Mouse (Mus musculus) megakaryocyte, adult 5-6 weeks (primary cell): ENCODE results near the gene Cmtr2. TPM values are rescaled to one million over a fixed set of nuclear protein-coding genes. Genes with fewer than 3 reads are reported as not detected.

Experiments used
- ATAC-seq: 2 replicates; pipeline ENCODE4 v1.8.0; 2016; ENCODE audit warnings: mild to moderate bottlenecking, inconsistent platforms; ENCODE audit not compliant: poor library complexity, severe bottlenecking
- total RNA-seq, 2 experiments: library from RNA; stranded (forward) in 1 of 2; stranded (reverse) in 1 of 2; fragments of 153-499, 151-499 nt in 1 of 2; fragments of 221-1000, 200-1000 nt in 1 of 2; gene quantifications; 2 replicates each; pipeline versions ENCODE4 v1.2.3 to v1.2.4; 2015 to 2017

Gene Cmtr2
- total RNA-seq (2015) (3.4 and 6.0 TPM in 2 replicates), total RNA-seq (2017) (3.3 and 4.4 TPM in 2 replicates)

GRCm38 (mm10) chr8:110215365-110215764 is at the start of gene Cmtr2:
Gene Cmtr2, plus strand, starts transcription at chr8:110215665.
- no peak for ATAC-seq

GRCm38 (mm10) chr8:110166270-110166669 is 49.2 kb upstream of the Cmtr2 start:
- no peak for ATAC-seq

- peak; percentile 43; the same call in 1 of the 2 replicates for ATAC-seq
Observed at GRCm38 (mm10) chr8:110168046-110168445, 47.4 kb upstream of the Cmtr2 start, which contains the start of gene Calb2. Gene Calb2, minus strand, starts transcription at chr8:110168210.

- no peak for ATAC-seq
Observed at GRCm38 (mm10) chr8:110172161-110172560, 43.3 kb upstream of the Cmtr2 start.

GRCm38 (mm10) chr8:110174826-110175225 is 40.6 kb upstream of the Cmtr2 start:
- no peak for ATAC-seq

- ATAC-seq = no peak
Observed at GRCm38 (mm10) chr8:110177359-110178155, 37.9 kb upstream of the Cmtr2 start.

- ATAC-seq = no peak
Observed at GRCm38 (mm10) chr8:110182735-110183367, 32.6 kb upstream of the Cmtr2 start.

GRCm38 (mm10) chr8:110183748-110184147 is 31.7 kb upstream of the Cmtr2 start:
- no peak for ATAC-seq

GRCm38 (mm10) chr8:110185538-110185937 is 29.9 kb upstream of the Cmtr2 start:
- ATAC-seq = no peak

- ATAC-seq = no peak
Observed at GRCm38 (mm10) chr8:110188961-110189750, 26.3 kb upstream of the Cmtr2 start.

- no peak for ATAC-seq
Observed at GRCm38 (mm10) chr8:110196678-110197077, 18.8 kb upstream of the Cmtr2 start.

- no peak for ATAC-seq
Observed at GRCm38 (mm10) chr8:110201806-110202205, 13.7 kb upstream of the Cmtr2 start.

GRCm38 (mm10) chr8:110216253-110216652 is 788 bp downstream of the Cmtr2 start:
- no peak for ATAC-seq

- ATAC-seq = no peak; the same call in 1 of the 2 replicates
Observed at GRCm38 (mm10) chr8:110217198-110217597, 1.7 kb downstream of the Cmtr2 start.

- peak; percentile 96 for ATAC-seq
Observed at GRCm38 (mm10) chr8:110217681-110218131, 2.2 kb downstream of the Cmtr2 start.

- ATAC-seq = no peak
Observed at GRCm38 (mm10) chr8:110218511-110218910, 3.0 kb downstream of the Cmtr2 start.

GRCm38 (mm10) chr8:110220936-110221335 is 5.5 kb downstream of the Cmtr2 start:
- ATAC-seq = no peak

- ATAC-seq = no peak
Observed at GRCm38 (mm10) chr8:110230803-110231202, 15.3 kb downstream of the Cmtr2 start.

- no peak for ATAC-seq
Observed at GRCm38 (mm10) chr8:110242278-110243177, 27.1 kb downstream of the Cmtr2 start.

- no peak for ATAC-seq
Observed at GRCm38 (mm10) chr8:110244566-110244965, 29.1 kb downstream of the Cmtr2 start.
